Mouse (Mus musculus): ENCODE results near the gene Dthd1. TPM values are rescaled to one million over a fixed set of nuclear protein-coding genes. Genes with fewer than 3 reads are reported as not detected.

Gene Dthd1
- not detected in 2 replicates for polyA plus RNA-seq (2012; rRNA removed)

GRCm38 (mm10) chr5:62813402-62814071 lies at the start of gene Dthd1:
TSS of gene Dthd1 (plus strand) at chr5:62813823.
- DNase-seq (ENCODE audit: low read depth) = no peak

- no peak for DNase-seq (ENCODE audit: low read depth)
Measured at GRCm38 (mm10) chr5:62764161-62764560, 49.5 kb upstream of the Dthd1 start.

- DNase-seq (ENCODE audit: low read depth) = peak; percentile 23
Measured at GRCm38 (mm10) chr5:62765459-62765783, 48.2 kb upstream of the Dthd1 start.

GRCm38 (mm10) chr5:62765784-62766701 lies 47.6 kb upstream of the Dthd1 start, which contains the start of gene Arap2:
TSS of gene Arap2 (minus strand) at chr5:62766159.
- no peak for DNase-seq (ENCODE audit: low read depth)

GRCm38 (mm10) chr5:62771775-62772599 lies 41.6 kb upstream of the Dthd1 start:
- DNase-seq (ENCODE audit: low read depth) = no peak

GRCm38 (mm10) chr5:62777804-62778203 lies 35.8 kb upstream of the Dthd1 start:
- no peak for DNase-seq (ENCODE audit: low read depth)

- no peak for DNase-seq (ENCODE audit: low read depth)
Measured at GRCm38 (mm10) chr5:62778682-62779081, 34.9 kb upstream of the Dthd1 start.

GRCm38 (mm10) chr5:62786809-62787208 lies 26.8 kb upstream of the Dthd1 start:
- no peak for DNase-seq (ENCODE audit: low read depth)

GRCm38 (mm10) chr5:62790921-62791564 lies 22.6 kb upstream of the Dthd1 start:
- no peak for DNase-seq (ENCODE audit: low read depth)

GRCm38 (mm10) chr5:62792776-62793175 lies 20.8 kb upstream of the Dthd1 start:
- no peak for DNase-seq (ENCODE audit: low read depth)

GRCm38 (mm10) chr5:62814072-62814414 lies 420 bp downstream of the Dthd1 start:
- DNase-seq (ENCODE audit: low read depth) = no peak

GRCm38 (mm10) chr5:62815741-62816140 lies 2.1 kb downstream of the Dthd1 start:
- DNase-seq (ENCODE audit: low read depth) = no peak

- DNase-seq (ENCODE audit: low read depth) = no peak
Measured at GRCm38 (mm10) chr5:62819567-62819966, 5.9 kb downstream of the Dthd1 start.

- DNase-seq (ENCODE audit: low read depth) = no peak
Measured at GRCm38 (mm10) chr5:62820363-62821271, 7.0 kb downstream of the Dthd1 start.

- DNase-seq (ENCODE audit: low read depth) = no peak
Measured at GRCm38 (mm10) chr5:62842955-62843730, 29.5 kb downstream of the Dthd1 start.

- no peak for DNase-seq (ENCODE audit: low read depth)
Measured at GRCm38 (mm10) chr5:62846571-62847131, 33.0 kb downstream of the Dthd1 start.

- DNase-seq (ENCODE audit: low read depth) = peak; percentile 89
Measured at GRCm38 (mm10) chr5:62851337-62851736, 37.7 kb downstream of the Dthd1 start.

GRCm38 (mm10) chr5:62854361-62854844 lies 40.8 kb downstream of the Dthd1 start:
- DNase-seq (ENCODE audit: low read depth) = no peak

GRCm38 (mm10) chr5:62857502-62857901 lies 43.9 kb downstream of the Dthd1 start:
- peak; percentile 64 for DNase-seq (ENCODE audit: low read depth)

Measured in gonadal fat pad, adult 2 months (tissue).